Mouse (Mus musculus) Patski (cell line): ENCODE data around the gene Unc5a. TPM values are rescaled to one million over a fixed set of nuclear protein-coding genes. Genes with fewer than 3 reads are reported as not detected.

Experiments used
- ATAC-seq: fragments of 100-300 bp; one replicate; pipeline ENCODE4 v1.8.0; 2021
- CTCF ChIA-PET: fragments of 350-600 bp; sonication (Branson Sonifier 250); formaldehyde crosslinking; loops from one replicate; lab custom pipeline; 2022; ENCODE audit warnings: inconsistent platforms; lab: Charles Lee
- POLR2A ChIA-PET: fragments of 350-600 bp; sonication (Branson Sonifier 250); formaldehyde crosslinking; loops from one replicate; lab custom pipeline; 2022; ENCODE audit warnings: antibody characterized with exemption, inconsistent platforms; lab: Charles Lee
- DNase-seq: peaks from one replicate; pipeline ENCODE4 v3.0.0-alpha.2; 2011; ENCODE audit warnings: low read depth, low spot score
- H3K27me3 ChIP-seq: fragments of 371-371 bp; one replicate; pipeline ENCODE4 v1.5.1; 2021
- CTCF ChIP-seq: fragments of 100-300 bp; IDR thresholded peaks from one replicate; pipeline ENCODE4 v1.5.1; 2021
- in situ Hi-C: fragments of 300-500 bp; cut with MboI; formaldehyde crosslinking; loops from 3 replicates; pipeline ENCODE4 v1.11.1; 2018; ENCODE audit warnings: low pct_unique_long_range_greater_than_20kb, mixed read lengths
- polyA plus RNA-seq: library from polyadenylated mRNA; unstranded; gene quantifications from one replicate; pipeline ENCODE4 v1.2.3, GENCODE M21; 2021

Gene Unc5a
- polyA plus RNA-seq, 1 experiment from 2014 or later: not detected

GRCm38 (mm10) chr13:54934873-54935272, 14.3 kb upstream of the Unc5a start:
- in situ Hi-C loops: no loop called here
- ATAC-seq (no peak), DNase-seq (no peak)
- TF ChIP-seq CTCF: no peak
- POLR2A ChIA-PET: no interaction called here
- peaks cover 48% of the 10 kb centered on the region for H3K27me3 ChIP-seq
- CTCF ChIA-PET: no interaction called here

DNA sequence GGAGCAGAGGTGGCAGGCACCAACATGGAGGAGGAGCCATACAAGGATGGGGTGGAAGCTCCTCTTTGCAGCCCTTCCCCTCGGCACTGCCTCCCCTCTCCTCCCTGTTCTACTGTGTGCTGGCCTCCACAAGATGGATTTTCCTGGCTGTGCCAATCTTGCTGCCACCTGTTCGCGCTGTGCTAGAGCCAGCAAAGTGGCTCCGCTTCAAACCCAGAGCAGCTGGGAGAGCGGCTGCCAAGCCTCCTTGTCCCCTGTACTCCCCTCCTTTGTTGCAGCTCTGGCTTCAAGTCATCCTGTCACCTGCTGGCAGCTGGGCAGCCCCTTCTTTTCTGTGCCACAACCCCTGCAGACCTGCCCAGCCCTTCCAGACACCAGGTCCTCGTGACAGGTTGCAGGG, 13.0 kb upstream of the Unc5a start:
- in situ Hi-C loops: no loop called here
- CTCF ChIA-PET: no interaction called here
- H3K27me3 ChIP-seq: peaks cover 47% of the 10 kb centered on the region
- DNase-seq (no peak), ATAC-seq (no peak)
- POLR2A ChIA-PET: no interaction called here
- no peak for TF ChIP-seq CTCF

GRCm38 (mm10) chr13:54937885-54938284, 11.3 kb upstream of the Unc5a start:
- ATAC-seq: no peak
- no peak for TF ChIP-seq CTCF

GRCm38 (mm10) chr13:54938493-54938892, 10.7 kb upstream of the Unc5a start:
- ChIA-PET CTCF (no interaction called here), POLR2A (no interaction called here)
- no peak for TF ChIP-seq CTCF
- DNase-seq (no peak), ATAC-seq (no peak)
- peaks cover 39% of the 10 kb centered on the region for H3K27me3 ChIP-seq
- in situ Hi-C loops: no loop called here

More at GRCm38 (mm10) chr13:54937885-54938284, 11.3 kb upstream of the Unc5a start:
- peaks cover 43% of the 10 kb centered on the region for H3K27me3 ChIP-seq
- in situ Hi-C loops: no loop called here
- no peak for DNase-seq
- ChIA-PET POLR2A (no interaction called here), CTCF (no interaction called here)

DNA sequence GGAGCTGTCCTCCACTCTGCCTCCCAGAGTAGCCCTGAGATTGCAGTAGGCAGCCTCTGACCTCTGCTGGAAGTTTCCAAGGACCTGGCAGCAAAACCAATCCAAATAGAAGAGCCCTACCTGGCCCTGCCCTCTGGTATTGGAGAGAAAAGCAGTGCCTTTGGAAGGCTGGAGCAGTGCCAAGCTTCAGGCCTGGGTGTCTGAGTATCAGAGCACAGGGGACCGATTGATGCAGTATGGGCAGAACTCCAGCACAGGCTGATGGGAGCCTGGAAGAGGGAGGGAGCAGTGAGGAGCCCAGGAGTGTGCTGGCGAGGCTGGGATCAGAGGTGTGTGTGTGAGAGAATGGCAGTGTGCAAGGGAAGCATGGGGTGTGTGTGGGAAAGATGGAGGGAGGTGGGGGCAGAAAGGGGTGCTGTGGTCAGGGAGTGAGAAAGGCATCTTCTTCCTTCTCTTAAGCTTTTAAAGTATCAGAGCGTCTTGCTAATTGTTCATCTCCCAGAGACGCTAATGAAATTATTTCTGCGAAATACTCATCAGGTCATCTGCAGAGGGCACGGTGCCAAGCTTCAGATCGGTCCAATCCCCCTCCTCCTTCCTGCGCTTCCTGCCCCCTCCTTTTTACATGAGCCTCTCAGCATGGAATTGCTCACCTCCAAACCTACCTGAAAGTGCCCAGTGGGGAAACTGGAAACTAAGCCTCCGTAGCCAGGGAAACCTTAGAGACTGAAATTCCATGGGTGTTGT, 4.6 kb upstream of the Unc5a start:
- no peak for TF ChIP-seq CTCF
- in situ Hi-C loops: no loop called here
- peaks cover 25% of the 10 kb centered on the region for H3K27me3 ChIP-seq
- ChIA-PET CTCF (no interaction called here), POLR2A (no interaction called here)
- DNase-seq: no peak
- no peak for ATAC-seq

GRCm38 (mm10) chr13:54945332-54945731, 3.9 kb upstream of the Unc5a start:
- in situ Hi-C loops: no loop called here
- ATAC-seq (no peak), DNase-seq (no peak)
- TF ChIP-seq CTCF: no peak
- ChIA-PET POLR2A (no interaction called here), CTCF (no interaction called here)
- H3K27me3 ChIP-seq: peaks cover 25% of the 10 kb centered on the region

GRCm38 (mm10) chr13:54946406-54946805, 2.8 kb upstream of the Unc5a start:
- peaks cover 35% of the 10 kb centered on the region for H3K27me3 ChIP-seq
- ChIA-PET POLR2A (no interaction called here), CTCF (interaction anchor here (0.7 kb wide), 1 partner anchor 9 kb away, joined by 3 read pairs; no protein-coding TSS in a partner anchor)
- in situ Hi-C loops: no loop called here
- ATAC-seq: no peak
- TF ChIP-seq CTCF: no peak
- no peak for DNase-seq

- DNase-seq (no peak), ATAC-seq (no peak)
- H3K27me3 ChIP-seq: peaks cover 36% of the 10 kb centered on the region
- TF ChIP-seq CTCF: no peak
- ChIA-PET POLR2A (no interaction called here), CTCF (no interaction called here)
- in situ Hi-C loops: no loop called here
These were observed 381 bp downstream of the Unc5a start for GRCm38 (mm10) chr13:54949592-54949991.

DNA sequence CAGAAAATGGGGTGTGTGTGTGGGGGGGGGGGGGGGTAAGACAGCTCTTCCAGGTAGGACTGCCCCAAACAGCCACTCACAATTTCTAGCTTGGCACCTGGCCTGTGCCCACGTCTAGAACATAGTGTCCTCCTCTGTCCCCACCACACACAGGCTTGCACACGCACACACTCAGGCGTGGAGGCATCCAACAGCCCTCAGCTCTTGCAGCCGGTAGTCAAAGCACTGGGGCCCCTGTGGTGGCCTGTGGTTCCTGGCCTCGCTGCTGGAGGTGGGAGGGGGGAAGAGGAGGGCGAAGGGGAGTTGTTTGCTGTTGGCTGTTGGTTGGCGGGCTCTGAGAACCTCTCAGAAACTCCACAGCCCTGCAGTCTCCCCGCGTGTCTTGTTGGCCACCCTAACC, 920 bp downstream of the Unc5a start:
- TF ChIP-seq CTCF: no peak
- CTCF ChIA-PET: no interaction called here
- H3K27me3 ChIP-seq: peaks cover 41% of the 10 kb centered on the region
- DNase-seq (no peak), ATAC-seq (no peak)
- in situ Hi-C loops: no loop called here
- POLR2A ChIA-PET: no interaction called here

DNA sequence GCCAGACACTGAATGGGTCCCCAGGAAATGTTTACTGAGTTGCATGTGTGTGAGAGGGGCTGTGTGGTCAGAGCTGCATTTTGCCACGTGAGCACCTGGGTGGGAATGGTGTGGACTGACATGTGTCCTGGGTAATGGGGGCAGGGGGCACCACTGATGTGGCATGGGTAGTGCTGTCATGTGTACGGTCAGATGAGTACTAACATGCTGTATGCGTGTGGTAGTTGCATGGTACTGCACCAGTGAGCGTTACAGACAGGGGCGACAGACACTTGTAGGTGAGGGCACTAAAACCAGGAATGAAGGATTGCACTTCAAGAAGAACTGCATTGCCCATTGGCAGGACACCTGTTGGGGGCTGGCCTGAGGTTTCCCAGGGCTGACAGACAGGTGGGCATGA, 2.0 kb downstream of the Unc5a start:
- no peak for ATAC-seq
- DNase-seq: no peak
- CTCF ChIA-PET: no interaction called here
- H3K27me3 ChIP-seq: peaks cover 49% of the 10 kb centered on the region
- in situ Hi-C loops: no loop called here
- POLR2A ChIA-PET: no interaction called here
- TF ChIP-seq CTCF: no peak

DNA sequence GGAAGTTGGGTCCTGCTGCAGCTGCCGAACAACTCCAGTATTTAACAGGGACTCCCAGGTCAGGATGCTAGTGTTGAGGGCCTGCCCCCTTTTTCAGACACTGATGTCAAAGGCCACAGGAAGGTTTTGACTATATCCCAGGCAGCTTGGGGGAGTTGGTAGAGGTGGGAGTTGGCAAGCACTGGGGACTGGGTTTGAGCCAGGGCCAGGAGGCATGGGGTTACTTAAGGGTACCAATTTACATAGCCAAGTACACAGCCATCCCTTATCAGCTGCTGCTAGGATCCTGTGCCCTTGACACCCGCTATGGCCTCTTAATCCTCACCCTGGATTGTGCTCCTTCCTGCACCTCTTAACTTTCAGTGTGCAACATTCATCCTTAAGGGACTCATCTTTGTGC, 5.5 kb downstream of the Unc5a start:
- TF ChIP-seq CTCF: no peak
- ChIA-PET CTCF (no interaction called here), POLR2A (no interaction called here)
- in situ Hi-C loops: no loop called here
- H3K27me3 ChIP-seq: peaks cover 52% of the 10 kb centered on the region
- no peak for DNase-seq
- ATAC-seq: no peak
